Mouse (Mus musculus): ENCODE results near the gene Ano10.

Ano10 gene

DNA sequence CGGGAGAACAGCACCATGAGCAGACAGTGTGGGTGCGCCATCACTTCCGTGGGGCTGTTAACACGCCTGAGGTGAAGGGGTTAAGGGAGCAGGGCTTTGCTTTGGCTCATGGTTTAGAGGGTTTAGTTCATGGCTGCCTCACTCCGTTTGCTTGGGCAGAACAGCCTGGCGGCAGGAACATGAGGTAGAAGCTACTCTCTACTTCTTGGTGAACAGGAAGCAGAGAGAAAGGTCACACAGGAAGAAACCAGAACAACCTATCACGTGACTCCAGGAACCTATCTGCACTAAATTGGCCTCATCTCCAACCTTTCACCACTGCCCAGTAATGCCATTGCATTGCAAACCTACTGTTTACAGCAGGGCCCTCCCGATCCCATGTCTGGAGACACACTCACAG, 48.3 kb downstream of the Ano10 start:
- no peak for DNase-seq (ENCODE audit: extremely low read depth, low read depth)

DNA sequence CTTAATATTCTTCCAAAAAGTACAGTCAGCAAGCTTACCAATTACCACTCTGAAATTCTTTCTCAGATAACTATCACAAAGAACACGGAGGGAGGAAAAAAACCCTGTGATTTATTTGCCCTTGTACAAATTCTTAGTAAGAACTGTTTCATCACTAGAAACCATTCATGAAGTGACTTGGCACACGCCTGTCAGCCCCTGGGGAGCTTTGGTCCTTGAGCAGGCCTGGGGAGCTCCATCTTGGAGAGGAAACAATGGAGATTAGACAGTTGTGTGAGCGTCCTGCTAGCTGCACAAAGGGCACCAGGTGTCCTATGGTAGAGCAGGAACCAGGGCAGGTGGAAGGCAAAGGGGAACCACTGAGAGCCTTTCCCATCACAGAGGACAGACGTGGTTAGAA, 48.8 kb downstream of the Ano10 start:
- no peak for DNase-seq (ENCODE audit: extremely low read depth, low read depth)

- DNase-seq (ENCODE audit: extremely low read depth, low read depth) = no peak
These were observed 49.4 kb downstream of the Ano10 start for GRCm38 (mm10) chr9:122244800-122245165.

DNA sequence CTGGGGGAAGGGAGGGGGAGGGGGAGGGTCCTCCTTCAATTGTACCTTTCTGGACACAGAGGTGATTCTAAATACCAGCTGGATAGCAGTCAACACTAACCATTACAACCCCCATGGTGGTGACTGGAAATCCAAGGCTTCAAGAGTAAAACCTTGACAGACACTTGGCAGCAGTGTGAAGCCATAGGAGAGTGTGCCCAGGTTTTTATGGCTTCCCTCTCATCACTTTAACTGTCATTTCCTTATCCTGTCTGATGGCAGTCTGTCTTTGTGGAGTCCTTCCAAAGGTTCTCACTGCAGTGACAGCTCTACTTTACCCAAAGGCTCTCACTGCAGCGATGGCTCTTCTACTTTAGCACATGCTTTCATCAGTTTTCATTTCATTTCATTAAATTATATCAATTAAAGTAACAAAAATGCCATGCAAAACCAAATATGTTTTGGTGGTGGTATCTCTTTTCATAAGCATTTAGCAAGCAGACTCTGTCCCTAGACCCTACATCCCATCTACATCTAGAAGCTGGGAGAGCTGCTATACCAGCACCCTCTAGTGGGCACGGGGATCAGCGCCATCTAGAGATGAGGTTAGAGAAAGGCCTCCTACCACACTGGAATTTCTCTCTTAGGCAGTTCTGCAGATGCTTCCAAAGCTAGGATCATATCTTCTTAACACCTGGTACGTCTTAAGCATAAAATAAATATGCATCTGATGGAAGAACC, 50.0 kb downstream of the Ano10 start:
- DNase-seq (ENCODE audit: extremely low read depth, low read depth) = peak; percentile 26

DNA sequence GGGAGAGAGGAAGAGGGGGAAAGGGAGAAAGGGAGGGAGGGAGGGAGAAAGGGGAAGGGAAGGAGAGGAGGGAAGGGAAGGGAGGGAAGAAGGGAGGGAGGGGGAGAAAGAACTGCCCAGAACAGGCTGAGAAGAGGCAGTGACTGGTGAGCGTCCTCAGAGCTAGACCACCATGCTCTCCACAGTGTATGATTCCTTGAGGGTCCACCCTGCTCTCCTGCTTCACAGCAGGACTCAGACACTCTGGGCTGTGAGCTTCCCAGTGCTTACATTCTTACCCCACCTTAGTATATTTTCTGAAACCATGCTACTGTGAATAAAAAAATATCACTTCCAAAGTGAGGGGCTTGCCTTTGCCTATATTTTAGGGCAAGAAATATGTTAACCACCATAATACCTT, 50.9 kb downstream of the Ano10 start:
- no peak for DNase-seq (ENCODE audit: extremely low read depth, low read depth)

DNA sequence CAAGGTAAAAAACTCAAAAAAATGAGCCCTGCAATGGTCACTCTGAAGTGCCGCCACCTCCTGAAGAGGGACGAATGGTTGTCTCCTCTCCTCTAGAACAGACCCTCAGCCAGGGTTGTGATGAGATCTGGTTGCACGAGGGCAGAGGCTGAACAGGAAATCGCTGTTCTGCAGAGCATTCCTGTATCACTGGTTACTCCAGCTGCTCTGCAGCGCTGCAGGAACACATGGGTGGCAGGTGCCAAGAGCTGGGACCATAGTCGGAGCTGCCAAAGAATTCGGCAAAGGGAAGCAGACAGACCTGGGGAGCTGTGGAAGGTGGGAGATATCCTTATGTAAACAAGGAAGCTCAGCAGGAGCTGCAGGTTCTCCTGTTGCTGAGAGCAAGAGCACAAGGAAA, 51.4 kb downstream of the Ano10 start:
- no peak for DNase-seq (ENCODE audit: extremely low read depth, low read depth)

GRCm38 (mm10) chr9:122241812-122242400, 52.3 kb downstream of the Ano10 start:
- DNase-seq (ENCODE audit: extremely low read depth, low read depth) = no peak

DNA sequence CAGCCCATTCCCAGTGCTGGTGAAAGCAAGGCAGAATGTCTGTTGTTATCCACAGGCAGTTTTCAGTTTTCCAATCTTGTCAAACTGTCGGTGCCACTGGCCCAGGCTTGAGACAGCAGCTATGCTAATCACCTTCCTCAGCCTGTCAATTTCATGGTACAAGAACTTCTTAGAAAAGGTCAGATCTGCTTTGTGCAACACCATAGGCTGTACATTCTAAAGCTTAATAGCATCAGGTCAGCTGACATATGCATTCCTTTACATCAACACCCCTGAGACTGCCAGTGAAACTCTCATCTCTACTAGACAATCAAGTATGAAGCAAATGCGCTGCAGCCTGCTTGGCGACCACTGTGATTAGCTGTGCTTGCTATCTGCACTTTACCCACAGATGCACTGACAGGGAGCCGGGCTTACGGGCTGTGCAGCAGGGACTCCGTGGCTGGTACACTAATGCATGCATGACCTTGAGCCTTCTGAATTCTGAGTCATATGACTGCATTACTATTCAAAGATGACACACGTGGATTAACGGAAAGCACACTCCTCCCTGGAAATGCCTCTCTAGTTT, 53.5 kb downstream of the Ano10 start:
- no peak for DNase-seq (ENCODE audit: extremely low read depth, low read depth)

GRCm38 (mm10) chr9:122234741-122235140, 59.5 kb downstream of the Ano10 start:
- DNase-seq (ENCODE audit: extremely low read depth, low read depth) = no peak

DNA sequence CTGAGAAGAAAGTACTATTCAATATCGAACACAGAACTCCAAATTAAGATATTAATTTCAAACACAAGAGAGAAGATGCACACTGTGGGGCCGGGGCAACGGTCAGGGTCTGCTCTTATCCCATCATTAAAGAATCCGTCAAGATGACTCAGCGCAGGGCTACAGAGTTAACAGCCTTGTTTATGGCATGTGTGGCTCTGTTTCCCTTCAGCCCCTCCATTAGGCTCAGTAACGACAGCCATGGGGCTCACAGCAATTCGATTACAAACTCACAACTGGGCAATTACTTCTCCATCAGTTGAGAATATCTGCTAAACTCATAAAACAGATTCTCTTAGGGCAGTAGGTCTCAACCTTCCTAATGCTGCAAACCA, 60.3 kb downstream of the Ano10 start:
- no peak for DNase-seq (ENCODE audit: extremely low read depth, low read depth)

GRCm38 (mm10) chr9:122233316-122233971, 60.8 kb downstream of the Ano10 start:
- no peak for DNase-seq (ENCODE audit: extremely low read depth, low read depth)

- DNase-seq (ENCODE audit: extremely low read depth, low read depth) = no peak
These were observed 61.3 kb downstream of the Ano10 start for GRCm38 (mm10) chr9:122232912-122233311.

DNA sequence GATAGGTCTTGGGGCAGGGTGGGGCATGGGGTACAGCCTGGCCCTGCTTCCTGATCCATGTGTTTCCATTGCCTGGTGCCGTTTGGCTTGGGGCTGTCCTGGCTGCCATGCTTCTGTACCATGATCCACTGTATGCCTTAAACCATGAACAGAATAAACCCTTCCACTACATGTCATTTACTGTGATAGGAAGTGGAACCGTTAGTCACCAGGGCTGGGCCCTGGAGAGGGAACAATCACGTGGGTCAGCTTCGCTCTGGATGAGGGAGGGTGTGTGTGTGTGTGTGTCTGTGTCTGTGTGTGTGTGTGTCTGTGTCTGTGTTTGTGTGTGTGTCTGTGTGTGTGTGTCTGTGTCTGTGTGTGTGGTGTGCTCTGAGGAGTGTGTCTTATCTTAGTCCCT, 63.5 kb downstream of the Ano10 start:
- DNase-seq (ENCODE audit: extremely low read depth, low read depth) = no peak

GRCm38 (mm10) chr9:122226419-122226818, 67.8 kb downstream of the Ano10 start:
- no peak for DNase-seq (ENCODE audit: extremely low read depth, low read depth)

DNA sequence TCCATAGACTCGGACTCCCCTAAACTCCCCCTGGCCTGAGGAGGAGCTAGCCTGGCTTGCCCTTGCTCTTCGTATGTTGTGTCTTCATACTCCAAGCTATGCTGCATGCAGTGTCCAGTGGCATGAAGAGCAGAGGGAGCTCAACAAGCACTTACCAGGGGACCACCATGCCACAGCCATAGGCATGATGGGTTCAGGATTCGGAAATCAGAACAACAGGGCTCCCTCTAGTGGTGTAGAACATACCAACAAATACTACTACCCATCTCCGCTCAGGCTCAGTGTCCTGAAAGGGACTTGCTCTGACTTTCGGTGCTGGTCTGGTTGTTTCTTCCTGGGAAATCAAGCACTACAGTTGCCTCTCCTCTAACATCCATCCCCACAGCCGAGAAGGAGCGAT, 68.9 kb downstream of the Ano10 start:
- no peak for DNase-seq (ENCODE audit: extremely low read depth, low read depth)

DNA sequence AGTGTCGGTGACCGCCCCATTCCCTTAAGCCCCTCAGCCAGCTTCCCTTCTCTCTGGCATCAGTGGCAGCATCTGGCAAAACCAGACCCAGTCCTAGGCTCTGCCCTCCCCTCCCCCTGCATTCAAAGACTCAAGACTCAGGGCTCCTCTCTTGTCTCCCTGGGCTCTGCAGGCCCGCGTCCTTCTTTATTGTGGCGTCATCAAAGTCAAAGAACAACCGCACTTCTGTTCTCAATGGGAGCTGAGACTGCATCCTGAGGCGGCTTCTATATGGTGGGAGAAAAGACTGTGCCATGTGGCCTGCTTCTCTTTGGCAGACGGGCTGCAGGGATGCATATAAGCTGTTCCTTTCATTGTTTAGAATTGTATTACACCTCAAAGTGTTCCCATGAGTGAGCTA, 71.2 kb downstream of the Ano10 start:
- DNase-seq (ENCODE audit: extremely low read depth, low read depth) = no peak

- no peak for DNase-seq (ENCODE audit: extremely low read depth, low read depth)
These were observed 74.3 kb downstream of the Ano10 start for GRCm38 (mm10) chr9:122219934-122220333.

DNA sequence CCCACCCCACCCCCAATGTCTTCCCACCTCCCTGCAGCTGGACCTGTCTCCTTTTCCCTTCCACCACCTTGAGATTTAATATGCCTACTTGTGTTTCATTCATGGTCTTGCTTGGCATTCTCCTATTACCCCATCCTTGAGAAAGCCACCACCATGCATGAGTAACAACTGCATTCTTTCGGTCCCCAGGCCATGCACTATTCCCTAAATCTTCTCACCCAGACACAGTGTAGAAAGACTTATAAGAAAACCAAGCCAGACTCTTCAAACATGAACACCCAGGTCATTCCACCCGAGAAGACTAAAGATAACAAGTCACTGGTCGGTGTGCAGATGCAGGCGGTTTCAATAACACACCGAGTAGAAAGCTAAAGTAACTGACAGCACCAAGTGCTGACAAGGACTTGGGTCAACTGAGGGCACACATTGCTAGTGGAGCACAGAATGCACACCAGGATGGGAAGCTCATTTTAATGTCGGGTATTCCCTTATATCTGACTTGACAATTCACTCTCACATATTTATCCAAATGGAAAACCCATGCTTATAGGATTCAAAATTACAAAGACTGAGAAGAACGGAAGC, 77.2 kb downstream of the Ano10 start:
- no peak for DNase-seq (ENCODE audit: extremely low read depth, low read depth)

- DNase-seq (ENCODE audit: extremely low read depth, low read depth) = no peak
These were observed 79.1 kb downstream of the Ano10 start for GRCm38 (mm10) chr9:122215118-122215517.

DNA sequence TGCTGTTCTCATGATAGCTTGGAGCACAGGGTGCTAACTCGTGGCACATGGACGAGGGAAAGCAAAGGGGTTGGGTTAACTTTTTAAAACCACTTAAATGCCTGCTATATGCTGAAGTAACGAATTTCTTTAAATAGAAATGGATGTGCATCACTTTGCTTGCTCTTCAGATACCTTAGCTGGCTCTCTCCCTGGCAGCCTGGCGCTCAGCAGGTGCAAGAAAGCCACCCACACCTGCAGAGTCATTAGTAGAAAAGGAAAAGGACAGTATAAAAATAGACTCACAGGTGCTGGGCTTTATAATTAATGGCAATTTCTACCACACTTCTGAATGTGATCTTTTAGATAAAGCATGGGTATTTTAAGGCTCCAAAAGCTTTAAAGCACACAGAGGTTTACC, 85.9 kb downstream of the Ano10 start:
- DNase-seq (ENCODE audit: extremely low read depth, low read depth) = no peak

- no peak for DNase-seq (ENCODE audit: extremely low read depth, low read depth)
These were observed 88.6 kb downstream of the Ano10 start for GRCm38 (mm10) chr9:122205543-122206200.

DNA sequence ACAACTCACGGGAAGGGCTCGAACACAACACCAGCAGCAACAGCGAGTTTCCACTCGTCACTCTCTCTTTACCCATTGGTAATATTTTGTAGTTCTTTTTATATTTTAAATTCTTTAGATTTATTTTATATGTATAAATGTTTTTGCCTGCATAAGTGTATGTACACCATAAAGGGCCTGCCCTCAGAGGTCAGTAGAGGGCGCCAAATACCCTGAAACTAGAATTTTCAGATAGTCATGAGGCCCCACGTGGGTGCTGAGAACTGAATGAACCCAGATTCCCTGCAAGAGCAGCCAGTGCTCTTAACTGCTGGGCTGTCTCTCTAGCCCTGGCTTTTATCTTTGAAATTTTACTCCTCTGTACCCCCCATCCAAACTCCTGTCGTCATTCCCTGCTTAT, 89.7 kb downstream of the Ano10 start:
- peak; percentile 22 for DNase-seq (ENCODE audit: extremely low read depth, low read depth)
